Mouse (Mus musculus): Measurements from ENCODE around the gene Gh. TPM values are rescaled to one million over a fixed set of nuclear protein-coding genes. Genes with fewer than 3 reads are reported as not detected.

The Gh gene
- polyA plus RNA-seq, 1 experiment: not detected

DNA sequence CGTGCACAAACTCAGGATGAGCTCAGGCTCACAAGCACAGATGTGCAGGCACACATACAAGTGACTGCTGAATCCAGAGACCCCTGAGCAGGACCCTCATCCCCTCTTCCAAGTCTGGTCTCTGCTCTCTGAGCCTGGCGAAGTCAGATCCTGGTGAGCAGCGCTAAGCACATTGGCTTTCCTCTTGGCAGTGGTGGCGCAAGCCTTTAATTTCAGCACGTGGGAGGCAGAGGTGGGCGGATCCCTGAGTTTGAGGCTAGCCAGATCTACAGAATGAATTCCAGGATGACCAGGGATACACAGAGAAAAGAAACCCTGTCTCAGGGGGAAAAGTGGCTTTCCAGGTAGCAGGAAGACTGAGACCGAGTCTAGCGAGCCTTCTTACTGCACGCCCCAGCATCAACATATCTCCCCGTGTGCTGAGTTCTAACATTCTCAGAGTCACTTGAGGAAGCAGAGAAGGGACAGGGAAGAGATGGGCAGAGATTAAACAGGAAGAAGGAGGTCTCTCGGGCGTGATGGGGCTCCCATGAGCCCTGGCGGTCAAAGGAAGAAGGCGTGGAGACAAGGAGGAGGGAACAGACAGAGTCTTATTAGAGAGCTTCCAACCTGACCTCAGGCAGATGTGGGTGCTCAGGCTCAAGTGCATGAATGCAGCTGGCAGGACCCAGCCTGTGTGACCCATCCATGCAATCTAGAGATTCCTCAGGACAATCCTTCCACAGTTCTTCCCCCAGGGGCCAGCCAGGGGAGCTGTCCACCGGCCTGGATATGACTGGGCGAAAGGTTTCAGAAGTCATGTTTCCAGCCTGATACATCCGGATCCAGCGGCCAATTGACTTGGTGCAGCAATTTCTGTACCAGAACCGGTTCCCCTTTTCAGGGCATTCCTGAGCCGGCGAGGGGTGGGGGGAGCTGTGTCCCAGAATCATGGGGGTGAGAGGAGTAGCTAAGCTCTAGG, 17.0 kb upstream of the Gh start:
- H3ac ChIP-seq (ENCODE audit: control insufficient read depth, insufficient read length): no peak overlapping the region
- peaks cover 63% of the 10 kb centered on the region for H3K27me3 ChIP-seq (ENCODE audit: control insufficient read depth, insufficient read depth, insufficient read length)
- no peak overlapping the region for H3K4me2 ChIP-seq (ENCODE audit: low read depth)
- no peak for TF ChIP-seq TCF3 (IDR thresholded peaks at IDR 0.05; ENCODE audit: insufficient read length, low read depth)
- TF ChIP-seq MYOD1 (IDR thresholded peaks at IDR 0.05; ENCODE audit: control insufficient read depth in 1 of 3, insufficient read length in 2 of 3, low read depth in 2 of 3): no peak
- TF ChIP-seq USF1 (IDR thresholded peaks at IDR 0.05; ENCODE audit: low read depth): no peak
- no peaks in the 10 kb centered on the region for H3K36me3 ChIP-seq (ENCODE audit: control insufficient read depth, insufficient read depth)
- no peak overlapping the region for H3K4me3 ChIP-seq
- no peaks in the 10 kb centered on the region for H3K79me2 ChIP-seq (ENCODE audit: control insufficient read depth, insufficient read depth)

DNA sequence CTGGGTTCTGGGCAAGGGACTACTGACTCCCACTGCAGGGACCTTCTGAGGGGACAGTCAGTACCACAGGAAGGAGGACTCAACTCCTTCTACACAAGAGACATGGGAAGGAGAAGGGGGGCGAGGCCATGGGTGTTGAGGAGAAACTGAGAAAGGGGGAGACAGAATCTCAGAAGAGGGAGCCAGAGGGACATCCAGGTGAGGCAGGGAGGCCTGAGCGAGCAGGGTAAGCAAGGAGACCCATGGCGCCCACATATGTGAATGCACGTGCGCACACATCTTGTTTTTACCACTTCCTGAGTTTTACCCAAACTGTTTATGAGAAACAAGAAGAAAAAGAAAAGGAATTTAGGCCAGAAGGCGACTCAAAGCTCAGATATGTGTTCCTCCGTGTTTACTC, 16.1 kb upstream of the Gh start:
- H3K27me3 ChIP-seq (ENCODE audit: control insufficient read depth, insufficient read depth, insufficient read length): peaks cover 68% of the 10 kb centered on the region
- H3K79me2 ChIP-seq (ENCODE audit: control insufficient read depth, insufficient read depth): no peaks in the 10 kb centered on the region
- H3K4me2 ChIP-seq (ENCODE audit: low read depth): no peak overlapping the region
- TF ChIP-seq MYOG (IDR thresholded peaks at IDR 0.05; ENCODE audit: control insufficient read depth in 1 of 3, insufficient read depth in 1 of 3, insufficient read length in 2 of 3, low read depth in 2 of 3): no peak
- no peak for TF ChIP-seq REST (IDR thresholded peaks at IDR 0.05; ENCODE audit: insufficient read depth, insufficient read length)
- TF ChIP-seq TCF12 (IDR thresholded peaks at IDR 0.05; ENCODE audit: insufficient read depth, poor library complexity, severe bottlenecking): no peak
- no peak for TF ChIP-seq SRF (IDR thresholded peaks at IDR 0.05; ENCODE audit: control insufficient read depth, insufficient read length, low read depth)
- TF ChIP-seq CEBPB (IDR thresholded peaks at IDR 0.05; ENCODE audit: insufficient read depth, poor library complexity, severe bottlenecking): no peak
- TF ChIP-seq MAX (IDR thresholded peaks at IDR 0.05; ENCODE audit: low read depth): no peak
- TF ChIP-seq POLR2AphosphoS2 (IDR thresholded peaks at IDR 0.05; ENCODE audit: insufficient read length, low read depth): no peak
- no peak for TF ChIP-seq MYOD1 (IDR thresholded peaks at IDR 0.05; ENCODE audit: control insufficient read depth in 1 of 3, insufficient read length in 2 of 3, low read depth in 2 of 3)
- no peak for TF ChIP-seq USF1 (IDR thresholded peaks at IDR 0.05; ENCODE audit: low read depth)
- TF ChIP-seq E2F4 (IDR thresholded peaks at IDR 0.05; ENCODE audit: insufficient read depth): no peak
- no peak for TF ChIP-seq POLR2A (IDR thresholded peaks at IDR 0.05; ENCODE audit: insufficient read length, low read depth)
- TF ChIP-seq TCF3 (IDR thresholded peaks at IDR 0.05; ENCODE audit: insufficient read length, low read depth): no peak
- no peak overlapping the region for H3ac ChIP-seq (ENCODE audit: control insufficient read depth, insufficient read length)
- H3K4me3 ChIP-seq: no peak overlapping the region
- no peaks in the 10 kb centered on the region for H3K36me3 ChIP-seq (ENCODE audit: control insufficient read depth, insufficient read depth)

DNA sequence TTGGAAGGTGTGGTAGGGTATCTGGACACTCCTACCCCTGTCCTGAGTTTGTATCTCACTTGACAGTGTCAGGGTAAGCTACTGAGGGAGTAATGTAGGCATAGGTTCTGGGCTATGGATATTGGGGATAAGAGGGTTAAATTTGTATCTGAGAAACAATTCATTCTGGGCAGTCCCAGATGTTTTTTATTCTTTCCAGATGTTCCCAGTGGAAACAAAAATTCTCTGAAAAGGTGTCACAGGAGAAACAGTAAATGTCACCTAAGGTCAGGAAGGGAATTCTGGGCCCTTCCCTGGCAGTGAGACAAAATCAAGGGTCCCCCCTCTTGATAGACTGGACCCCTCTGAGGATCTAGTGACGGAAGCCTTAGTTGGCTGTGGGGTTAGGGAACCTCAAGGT, 14.8 kb upstream of the Gh start:
- no peak overlapping the region for H3K4me2 ChIP-seq (ENCODE audit: low read depth)
- no peak overlapping the region for H3ac ChIP-seq (ENCODE audit: control insufficient read depth, insufficient read length)
- H3K4me3 ChIP-seq: no peak overlapping the region
- TF ChIP-seq SRF (IDR thresholded peaks at IDR 0.05; ENCODE audit: control insufficient read depth, insufficient read length, low read depth): no peak
- no peak for TF ChIP-seq TCF3 (IDR thresholded peaks at IDR 0.05; ENCODE audit: insufficient read length, low read depth)
- TF ChIP-seq TCF12 (IDR thresholded peaks at IDR 0.05; ENCODE audit: insufficient read depth, poor library complexity, severe bottlenecking): no peak
- TF ChIP-seq REST (IDR thresholded peaks at IDR 0.05; ENCODE audit: insufficient read depth, insufficient read length): no peak
- no peak for TF ChIP-seq MYOG (IDR thresholded peaks at IDR 0.05; ENCODE audit: control insufficient read depth in 1 of 3, insufficient read depth in 1 of 3, insufficient read length in 2 of 3, low read depth in 2 of 3)
- no peak for TF ChIP-seq POLR2AphosphoS2 (IDR thresholded peaks at IDR 0.05; ENCODE audit: insufficient read length, low read depth)
- TF ChIP-seq MYOD1 (IDR thresholded peaks at IDR 0.05; ENCODE audit: control insufficient read depth in 1 of 3, insufficient read length in 2 of 3, low read depth in 2 of 3): no peak
- no peaks in the 10 kb centered on the region for H3K36me3 ChIP-seq (ENCODE audit: control insufficient read depth, insufficient read depth)
- peaks cover 71% of the 10 kb centered on the region for H3K27me3 ChIP-seq (ENCODE audit: control insufficient read depth, insufficient read depth, insufficient read length)
- no peaks in the 10 kb centered on the region for H3K79me2 ChIP-seq (ENCODE audit: control insufficient read depth, insufficient read depth)

DNA sequence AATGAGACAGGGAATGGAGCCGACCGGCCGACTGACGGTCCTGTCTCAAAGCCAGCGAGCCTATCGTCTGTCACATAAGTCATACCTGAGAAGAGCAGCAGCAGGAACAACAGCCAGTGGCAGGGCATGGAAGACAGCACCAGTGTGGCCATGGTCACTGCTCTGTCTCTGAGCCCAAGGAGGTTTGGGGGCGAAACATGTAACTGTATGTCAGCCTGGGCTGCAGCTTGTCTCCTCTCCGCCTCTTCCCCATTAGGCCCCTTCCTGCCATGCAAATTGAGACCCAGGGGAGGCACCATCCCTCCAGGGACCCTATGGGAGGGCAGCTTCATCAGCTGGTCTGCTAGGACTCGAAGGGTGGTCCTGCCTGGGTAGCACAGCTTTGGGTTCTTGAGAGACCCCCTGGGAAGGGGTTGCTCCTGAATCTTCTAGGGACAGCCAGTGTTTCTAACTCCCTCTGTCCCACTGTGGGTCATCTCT, 12.7 kb upstream of the Gh start, which contains the start of gene Cd79b:
Gene Cd79b (minus strand): TSS at position 430 of the 480 bp plus-strand sequence.
- no peak within 1 kb of the TSS for H3K4me3 ChIP-seq
- TF ChIP-seq MAX (IDR thresholded peaks at IDR 0.05; ENCODE audit: low read depth): no peak

DNA sequence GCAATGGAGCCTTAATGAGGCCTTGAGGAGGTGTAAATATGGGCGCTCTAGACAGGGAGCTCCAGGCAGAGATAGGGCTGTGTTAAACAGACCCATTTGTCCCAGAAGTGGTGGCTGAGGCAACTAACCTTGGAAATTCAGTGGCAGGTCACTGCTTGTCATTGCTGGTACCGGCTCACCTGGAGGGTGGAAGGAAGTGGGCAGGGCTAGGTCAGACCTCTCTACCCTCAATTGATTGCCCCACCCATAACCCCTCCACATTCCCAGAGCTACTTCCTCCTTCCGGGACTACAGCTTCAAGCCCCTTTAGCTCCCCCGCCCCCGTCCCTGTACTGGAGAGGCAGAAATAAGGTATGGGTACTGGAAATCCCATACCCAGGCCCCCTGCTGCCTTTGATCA, 11.9 kb upstream of the Gh start:
- Histone ChIP-seq H3K79me2 (ENCODE audit: control insufficient read depth, insufficient read depth) (no peaks in the 10 kb centered on the region), H3K4me3 (no peak overlapping the region), H3K27me3 (ENCODE audit: control insufficient read depth, insufficient read depth, insufficient read length) (peaks cover 58% of the 10 kb centered on the region), H3K36me3 (ENCODE audit: control insufficient read depth, insufficient read depth) (no peaks in the 10 kb centered on the region), H3ac (ENCODE audit: control insufficient read depth, insufficient read length) (no peak overlapping the region), H3K4me2 (ENCODE audit: low read depth) (no peak overlapping the region)
- TF ChIP-seq SRF (IDR thresholded peaks at IDR 0.05; ENCODE audit: control insufficient read depth, insufficient read length, low read depth) (no peak), TCF3 (IDR thresholded peaks at IDR 0.05; ENCODE audit: insufficient read length, low read depth) (no peak), CEBPB (IDR thresholded peaks at IDR 0.05; ENCODE audit: insufficient read depth, poor library complexity, severe bottlenecking) (no peak), USF1 (IDR thresholded peaks at IDR 0.05; ENCODE audit: low read depth) (no peak), POLR2A (IDR thresholded peaks at IDR 0.05; ENCODE audit: insufficient read length, low read depth) (no peak), MAX (IDR thresholded peaks at IDR 0.05; ENCODE audit: low read depth) (no peak)

More for the DNA sequence above, 12.7 kb upstream of the Gh start, which contains the start of gene Cd79b:
- Histone ChIP-seq H3K36me3 (ENCODE audit: control insufficient read depth, insufficient read depth) (no peaks in the 10 kb centered on the region), H3K27me3 (ENCODE audit: control insufficient read depth, insufficient read depth, insufficient read length) (peaks cover 62% of the 10 kb centered on the region), H3ac (ENCODE audit: control insufficient read depth, insufficient read length) (no peak within 1 kb of the TSS), H3K79me2 (ENCODE audit: control insufficient read depth, insufficient read depth) (no peaks in the 10 kb centered on the region), H3K4me2 (ENCODE audit: low read depth) (no peak within 1 kb of the TSS)
